Mouse (Mus musculus): ENCODE results near the gene Hoxc10. TPM values are rescaled to one million over a fixed set of nuclear protein-coding genes. Genes with fewer than 3 reads are reported as not detected.

Hoxc10 gene
- polyA plus RNA-seq, 1 experiment = not detected

DNA sequence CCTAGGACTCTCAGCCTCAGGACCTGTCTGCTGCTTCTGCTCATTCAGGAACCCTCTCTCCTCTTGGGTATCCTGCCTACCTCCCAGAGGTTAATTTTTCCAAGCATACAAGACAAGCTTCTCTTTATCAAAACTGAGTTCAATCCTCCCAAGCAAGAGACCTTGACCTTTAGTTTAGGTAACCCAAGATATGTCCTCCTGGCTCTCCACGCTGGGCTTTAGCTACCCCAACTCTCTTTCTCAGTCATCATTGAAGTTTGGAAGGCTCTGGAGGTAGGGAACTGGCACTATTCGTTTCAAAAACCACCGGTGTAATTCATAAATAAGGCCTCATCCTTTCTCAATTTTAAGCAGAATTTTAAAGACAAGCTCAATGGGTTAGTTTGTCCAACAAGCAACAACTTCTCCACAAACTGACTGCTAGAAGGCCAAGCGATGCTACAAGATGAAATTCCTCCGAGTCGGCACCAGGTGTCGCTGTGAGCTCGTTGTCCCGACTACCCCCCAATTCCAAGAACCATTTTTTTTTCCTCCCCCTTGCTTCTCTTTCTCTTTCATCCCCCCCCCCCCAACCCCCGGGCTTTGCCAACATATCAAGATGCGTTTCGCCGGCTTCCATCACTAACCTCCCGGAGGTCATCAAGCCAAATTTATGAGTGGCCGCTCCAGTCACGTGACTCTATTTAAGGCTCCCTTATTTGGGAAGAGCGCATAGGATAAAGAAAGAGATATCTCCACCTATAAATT, 46.8 kb downstream of the Hoxc10 start:
- H3K4me3 ChIP-seq (ENCODE audit: insufficient read depth, low read length) = no peak overlapping the region
- no peak overlapping the region for H3K27ac ChIP-seq (ENCODE audit: insufficient read depth, low read length)
- TF ChIP-seq CTCF (IDR thresholded peaks at IDR 0.05; ENCODE audit: extremely low read depth, insufficient read depth, low read length) (peak; percentile 85), POLR2A (IDR thresholded peaks at IDR 0.05; ENCODE audit: extremely low read depth, insufficient read depth, low read length) (no peak)
- H3K4me1 ChIP-seq (ENCODE audit: control insufficient read depth, insufficient read depth, low read length) = no peaks in the 10 kb centered on the region

DNA sequence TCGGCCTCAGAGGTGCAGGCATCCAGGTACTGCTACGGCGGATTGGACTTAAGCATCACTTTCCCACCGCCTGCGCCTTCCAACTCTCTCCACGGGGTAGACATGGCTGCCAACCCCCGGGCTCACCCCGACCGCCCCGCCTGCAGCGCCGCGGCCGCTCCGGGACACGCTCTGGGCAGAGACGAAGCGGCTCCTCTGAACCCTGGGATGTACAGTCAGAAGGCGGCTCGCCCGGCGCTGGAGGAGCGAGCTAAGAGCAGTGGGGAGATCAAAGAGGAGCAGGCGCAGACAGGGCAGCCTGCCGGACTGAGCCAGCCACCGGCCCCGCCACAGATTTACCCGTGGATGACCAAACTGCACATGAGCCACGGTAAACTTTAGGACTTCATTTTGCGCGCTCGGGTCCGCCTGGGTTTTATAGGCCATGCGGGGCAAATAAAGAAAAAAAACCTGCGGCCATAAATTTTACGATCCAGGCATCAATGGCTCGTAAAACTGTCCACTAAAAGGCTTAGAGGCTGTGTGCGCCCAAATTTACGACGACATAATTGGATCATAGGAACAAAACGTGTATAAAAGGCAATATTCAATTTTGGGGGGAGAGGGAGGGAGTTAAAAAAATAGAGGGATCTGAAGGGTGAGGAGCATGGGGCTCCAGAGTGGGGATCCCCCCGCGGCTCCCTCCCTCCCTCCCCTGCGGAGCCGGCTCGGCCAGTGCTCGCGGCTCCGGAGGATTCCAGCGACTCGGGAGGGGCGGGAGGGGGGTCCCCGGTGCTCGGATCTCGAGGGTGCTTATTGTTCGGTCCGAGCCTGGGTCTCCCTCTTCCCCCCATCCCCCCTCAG, 47.8 kb downstream of the Hoxc10 start:
- Histone ChIP-seq H3K4me1 (ENCODE audit: control insufficient read depth, insufficient read depth, low read length) (no peaks in the 10 kb centered on the region), H3K27ac (ENCODE audit: insufficient read depth, low read length) (no peak overlapping the region), H3K4me3 (ENCODE audit: insufficient read depth, low read length) (no peak overlapping the region)
- TF ChIP-seq CTCF (IDR thresholded peaks at IDR 0.05; ENCODE audit: extremely low read depth, insufficient read depth, low read length) (no peak), POLR2A (IDR thresholded peaks at IDR 0.05; ENCODE audit: extremely low read depth, insufficient read depth, low read length) (no peak)

DNA sequence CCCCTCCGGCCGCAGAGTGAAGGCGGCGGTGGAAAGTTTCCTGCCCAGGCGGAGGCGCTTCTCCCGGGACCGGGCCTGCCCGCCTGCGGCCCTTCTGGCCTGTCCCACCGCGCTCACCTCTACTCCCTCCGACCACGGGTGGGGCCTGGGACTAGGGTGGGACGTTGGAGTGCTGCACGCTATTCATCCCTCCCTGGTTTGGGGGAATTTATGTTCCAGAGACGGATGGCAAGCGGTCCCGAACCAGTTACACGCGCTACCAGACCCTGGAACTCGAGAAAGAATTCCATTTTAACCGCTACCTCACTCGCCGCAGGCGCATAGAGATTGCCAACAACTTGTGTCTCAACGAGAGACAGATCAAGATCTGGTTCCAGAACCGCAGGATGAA, 48.4 kb downstream of the Hoxc10 start:
- Histone ChIP-seq H3K4me1 (ENCODE audit: control insufficient read depth, insufficient read depth, low read length) (no peaks in the 10 kb centered on the region), H3K27ac (ENCODE audit: insufficient read depth, low read length) (no peak overlapping the region), H3K4me3 (ENCODE audit: insufficient read depth, low read length) (no peak overlapping the region)
- TF ChIP-seq CTCF (IDR thresholded peaks at IDR 0.05; ENCODE audit: extremely low read depth, insufficient read depth, low read length) = no peak

DNA sequence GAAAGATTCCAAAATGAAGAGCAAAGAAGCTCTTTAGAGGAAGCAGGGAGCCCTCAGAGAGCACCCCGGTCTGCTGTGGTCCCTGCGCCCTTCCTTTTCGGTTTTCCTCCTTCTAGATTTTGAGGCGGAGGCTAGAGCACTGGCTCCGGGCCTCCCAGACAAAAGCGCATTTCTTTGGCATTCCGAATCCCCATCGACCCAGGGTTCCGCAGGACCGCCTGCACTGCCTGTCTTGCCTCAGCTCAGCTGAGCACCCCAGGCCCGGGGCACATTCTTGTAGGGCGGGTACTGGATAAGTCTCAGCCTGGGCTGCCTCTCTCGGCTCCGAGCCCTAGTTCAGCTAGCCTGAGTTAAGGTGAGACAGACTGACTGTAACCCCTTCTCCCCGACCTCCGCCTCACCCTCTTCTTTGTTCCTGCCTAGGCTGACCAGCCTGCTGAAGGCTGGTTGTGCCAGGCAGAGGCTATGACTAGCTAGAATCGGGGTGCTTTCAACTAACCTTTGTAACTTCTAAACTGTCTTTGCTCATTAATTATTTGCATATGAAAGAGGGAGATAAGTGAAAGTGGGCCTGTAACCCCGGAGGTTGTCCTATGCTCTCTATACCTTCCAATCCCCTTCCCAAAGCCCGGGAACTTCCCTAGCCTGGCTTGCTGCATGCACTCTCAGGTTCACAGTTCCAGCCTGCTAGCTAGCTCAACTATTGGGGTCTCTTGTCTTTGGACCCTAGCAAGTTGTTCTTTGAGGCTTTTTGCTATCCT, 49.0 kb downstream of the Hoxc10 start:
- Histone ChIP-seq H3K4me1 (ENCODE audit: control insufficient read depth, insufficient read depth, low read length) (no peaks in the 10 kb centered on the region), H3K27ac (ENCODE audit: insufficient read depth, low read length) (no peak overlapping the region), H3K4me3 (ENCODE audit: insufficient read depth, low read length) (no peak overlapping the region)
- TF ChIP-seq POLR2A (IDR thresholded peaks at IDR 0.05; ENCODE audit: extremely low read depth, insufficient read depth, low read length) (no peak), CTCF (IDR thresholded peaks at IDR 0.05; ENCODE audit: extremely low read depth, insufficient read depth, low read length) (no peak)

DNA sequence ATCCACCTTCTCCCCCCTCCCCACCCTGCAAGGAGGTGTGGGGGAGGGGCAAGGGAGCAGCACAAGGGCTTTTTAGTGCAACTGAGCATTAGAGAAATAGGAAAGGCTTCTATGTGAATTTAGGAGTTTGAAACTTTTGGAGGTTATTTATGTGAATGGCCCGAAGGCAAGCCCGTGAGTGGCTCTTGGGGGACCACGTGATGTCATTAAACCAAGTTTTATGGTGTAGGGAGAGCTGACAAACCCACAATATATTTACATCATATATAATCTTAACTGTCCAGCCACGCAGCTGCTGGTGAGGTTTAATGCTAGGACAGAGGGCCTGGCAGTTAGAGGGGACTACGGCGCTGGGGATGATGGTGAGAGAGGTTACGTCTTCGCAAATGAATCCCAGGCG, 52.0 kb downstream of the Hoxc10 start, which contains the start of gene Hoxc4:
TSS of gene Hoxc4 (plus strand) at position 299 of the 400 bp plus-strand sequence.
- Histone ChIP-seq H3K4me3 (ENCODE audit: insufficient read depth, low read length) (no peak within 1 kb of the TSS), H3K4me1 (ENCODE audit: control insufficient read depth, insufficient read depth, low read length) (no peaks in the 10 kb centered on the region), H3K27ac (ENCODE audit: insufficient read depth, low read length) (no peak within 1 kb of the TSS)
- TF ChIP-seq CTCF (IDR thresholded peaks at IDR 0.05; ENCODE audit: extremely low read depth, insufficient read depth, low read length) (no peak), POLR2A (IDR thresholded peaks at IDR 0.05; ENCODE audit: extremely low read depth, insufficient read depth, low read length) (no peak)

DNA sequence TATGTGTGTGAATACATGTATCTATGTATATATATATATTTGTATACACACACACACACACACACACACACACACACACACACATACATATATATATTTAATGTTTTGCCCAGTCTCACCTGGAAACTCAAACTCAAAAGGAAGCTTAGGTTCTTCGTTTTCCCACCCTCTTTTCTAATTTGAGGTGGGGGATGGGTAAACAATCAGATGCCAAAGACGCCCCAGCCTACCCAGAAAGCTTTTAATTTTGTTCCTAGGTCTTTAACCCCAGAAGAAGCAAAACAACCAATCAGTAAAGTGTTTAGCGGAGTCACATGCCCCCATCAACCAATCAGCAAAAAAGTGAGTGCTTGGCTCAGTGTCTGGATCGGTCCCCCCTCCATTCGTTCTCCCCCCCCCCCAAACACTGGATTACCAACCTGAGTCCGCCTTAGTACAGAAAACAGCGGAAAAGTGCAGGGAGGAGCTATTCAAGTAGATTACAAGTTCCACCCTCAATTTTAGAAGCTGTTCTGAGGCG, 54.4 kb downstream of the Hoxc10 start:
- Histone ChIP-seq H3K4me3 (ENCODE audit: insufficient read depth, low read length) (no peak overlapping the region), H3K27ac (ENCODE audit: insufficient read depth, low read length) (no peak overlapping the region), H3K4me1 (ENCODE audit: control insufficient read depth, insufficient read depth, low read length) (no peaks in the 10 kb centered on the region)
- TF ChIP-seq CTCF (IDR thresholded peaks at IDR 0.05; ENCODE audit: extremely low read depth, insufficient read depth, low read length) = no peak
- no peak for TF ChIP-seq POLR2A (IDR thresholded peaks at IDR 0.05; ENCODE audit: extremely low read depth, insufficient read depth, low read length)

Other genes with a start within 250 kb of the Hoxc10 start
- 62.5 and 67.0 TPM in 2 replicates for gene Calcoco1, start 244.6 kb upstream of the Hoxc10 start, polyA plus RNA-seq (2012; rRNA removed)
- gene Hoxc13, start 45.7 kb upstream of the Hoxc10 start, polyA plus RNA-seq (2012; rRNA removed) = not detected in 2 replicates
- not detected in 2 replicates for gene Hoxc12, start 30.0 kb upstream of the Hoxc10 start, polyA plus RNA-seq (2012; rRNA removed)
- gene Hoxc11, start 12.4 kb upstream of the Hoxc10 start, polyA plus RNA-seq (2012; rRNA removed) = not detected in 2 replicates
- not detected in 2 replicates for gene Hoxc5, start 647 bp downstream of the Hoxc10 start, polyA plus RNA-seq (2012; rRNA removed)
- not detected in 2 replicates for gene Hoxc9, start 9.6 kb downstream of the Hoxc10 start, polyA plus RNA-seq (2012; rRNA removed)
- not detected in 2 replicates for gene Hoxc8, start 23.8 kb downstream of the Hoxc10 start, polyA plus RNA-seq (2012; rRNA removed)
- gene Hoxc6, start 31.5 kb downstream of the Hoxc10 start, polyA plus RNA-seq (2012; rRNA removed) = not detected in 2 replicates
- not detected in 2 replicates for gene Hoxc4, start 52.1 kb downstream of the Hoxc10 start, polyA plus RNA-seq (2012; rRNA removed)
- 19.5 and 19.9 TPM in 2 replicates for gene Smug1, start 200.3 kb downstream of the Hoxc10 start, polyA plus RNA-seq (2012; rRNA removed)